Mouse (Mus musculus) liver, embryonic 11.5 days (tissue): ENCODE measurements around the gene Lzts3. TPM values are rescaled to one million over a fixed set of nuclear protein-coding genes. Genes with fewer than 3 reads are reported as not detected.

Experiments
- ATAC-seq: fragments of 200-750 bp; cut with Nextera tagmentation; replicated peaks from 2 replicates; pipeline ENCODE4 v1.8.0; 2017; ENCODE audit warnings: moderate number of reproducible peaks, mild to moderate bottlenecking, moderate TSS enrichment, moderate library complexity; ENCODE audit not compliant: low FRiP score
- DNase-seq: peaks from one replicate; pipeline ENCODE4 v3.0.0-alpha.2; 2017; ENCODE audit warnings: low spot score
- H3K27ac ChIP-seq: fragments of 300-500 bp; sonication (generic); 2 replicates; pipeline ENCODE4 v1.5.1; 2014; ENCODE audit warnings: mild to moderate bottlenecking, low read depth, low read length, control low read depth
- H3K27me3 ChIP-seq: fragments of 300-500 bp; sonication (generic); replicated peaks from 2 replicates; pipeline ENCODE4 v1.6.1; 2014; ENCODE audit warnings: low read length, mixed read lengths; ENCODE audit not compliant: control insufficient read depth, insufficient read depth
- H3K36me3 ChIP-seq: fragments of 300-500 bp; sonication (generic); 2 replicates; pipeline ENCODE4 v1.6.1; 2014; ENCODE audit warnings: mild to moderate bottlenecking, low read length, moderate library complexity, mixed read lengths; ENCODE audit not compliant: control insufficient read depth, insufficient read depth
- H3K4me1 ChIP-seq: fragments of 300-500 bp; sonication (generic); replicated peaks from 2 replicates; pipeline ENCODE4 v1.6.1; 2014; ENCODE audit warnings: low read length, mixed read lengths; ENCODE audit not compliant: control insufficient read depth, insufficient read depth
- H3K4me2 ChIP-seq: fragments of 300-500 bp; sonication (generic); 2 replicates; pipeline ENCODE4 v1.6.1; 2014; ENCODE audit warnings: mild to moderate bottlenecking, control low read depth, moderate library complexity
- H3K4me3 ChIP-seq: fragments of 300-500 bp; sonication (generic); 2 replicates; pipeline ENCODE4 v1.5.1; 2014; ENCODE audit warnings: low read depth, low read length, control low read depth
- H3K9ac ChIP-seq: fragments of 300-500 bp; sonication (generic); 2 replicates; pipeline ENCODE4 v1.6.1; 2014; ENCODE audit warnings: low read depth, low read length, control low read depth
- H3K9me3 ChIP-seq: fragments of 300-500 bp; sonication (generic); 2 replicates; pipeline ENCODE4 v1.6.1; 2016; ENCODE audit warnings: low read length, inconsistent platforms, mixed read lengths; ENCODE audit not compliant: control insufficient read depth
- WGBS: fragments of 180-500 bp; shearing (Covaris S2); extraction: QIAGEN DNeasy Blood & Tissue Kit; methylation state at CpG from one replicate; pipeline ENCODE4 v1.1.7; 2014; 5-methylcytosine and 5-hydroxymethylcytosine counted together
- polyA plus RNA-seq: library from polyadenylated mRNA; unstranded; fragments of >200 nt; fragmentation: Nextera tagmentation; extraction: Ambion mirVana; gene quantifications from 2 replicates; pipeline ENCODE4 v1.2.1, GENCODE M21; 2014

Gene Lzts3
- polyA plus RNA-seq, 1 experiment from 2014 or later: 0.36 TPM

DNA sequence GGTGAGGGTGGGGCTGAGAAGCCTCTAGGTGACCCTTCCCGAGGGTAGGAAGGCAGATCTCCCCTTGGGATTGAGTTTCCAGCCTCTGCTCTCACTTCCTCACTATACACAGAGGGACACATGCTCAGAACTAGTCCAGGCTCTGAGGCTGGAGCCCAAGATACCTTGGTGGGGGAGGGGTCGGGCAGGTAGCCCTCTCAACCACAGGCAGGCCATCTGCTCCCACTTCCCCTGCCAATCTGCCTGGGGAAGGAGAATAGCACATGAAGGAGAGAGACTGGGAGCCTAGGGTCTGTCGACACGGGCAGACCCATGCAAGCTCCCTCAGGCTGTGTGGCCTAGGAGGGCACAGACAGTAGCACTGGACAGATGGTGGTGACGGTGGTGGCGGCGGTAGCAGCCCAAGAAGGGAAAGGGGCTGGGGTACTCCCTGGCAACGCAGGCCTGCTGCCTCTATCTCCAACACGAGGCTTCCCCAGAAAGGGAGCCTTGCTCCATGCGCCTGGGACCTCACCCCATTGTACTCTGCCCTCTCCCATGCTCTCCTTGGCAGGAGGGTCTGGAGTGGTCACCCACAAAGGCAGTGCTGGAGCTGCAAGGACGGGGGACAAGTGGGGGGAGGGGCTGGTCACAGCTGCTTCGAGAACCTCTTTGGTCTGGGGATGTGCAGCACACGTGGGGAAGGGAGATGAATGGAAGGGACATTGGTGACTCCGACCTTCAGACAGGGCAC lies 8.4 kb downstream of the Lzts3 start:
- Histone ChIP-seq H3K4me1 (peaks cover 20% of the 10 kb centered on the region), H3K4me3 (peak overlapping the region; percentile 49), H3K27me3 (peaks cover 59% of the 10 kb centered on the region), H3K36me3 (no peaks in the 10 kb centered on the region), H3K9ac (no peak overlapping the region), H3K4me2 (peak overlapping the region; percentile 65), H3K9me3 (no peaks in the 10 kb centered on the region), H3K27ac (no peak overlapping the region)
- 17% methylated on average over 14 of the region's 14 CpGs for WGBS
- no peak for DNase-seq
- ATAC-seq: no peak

DNA sequence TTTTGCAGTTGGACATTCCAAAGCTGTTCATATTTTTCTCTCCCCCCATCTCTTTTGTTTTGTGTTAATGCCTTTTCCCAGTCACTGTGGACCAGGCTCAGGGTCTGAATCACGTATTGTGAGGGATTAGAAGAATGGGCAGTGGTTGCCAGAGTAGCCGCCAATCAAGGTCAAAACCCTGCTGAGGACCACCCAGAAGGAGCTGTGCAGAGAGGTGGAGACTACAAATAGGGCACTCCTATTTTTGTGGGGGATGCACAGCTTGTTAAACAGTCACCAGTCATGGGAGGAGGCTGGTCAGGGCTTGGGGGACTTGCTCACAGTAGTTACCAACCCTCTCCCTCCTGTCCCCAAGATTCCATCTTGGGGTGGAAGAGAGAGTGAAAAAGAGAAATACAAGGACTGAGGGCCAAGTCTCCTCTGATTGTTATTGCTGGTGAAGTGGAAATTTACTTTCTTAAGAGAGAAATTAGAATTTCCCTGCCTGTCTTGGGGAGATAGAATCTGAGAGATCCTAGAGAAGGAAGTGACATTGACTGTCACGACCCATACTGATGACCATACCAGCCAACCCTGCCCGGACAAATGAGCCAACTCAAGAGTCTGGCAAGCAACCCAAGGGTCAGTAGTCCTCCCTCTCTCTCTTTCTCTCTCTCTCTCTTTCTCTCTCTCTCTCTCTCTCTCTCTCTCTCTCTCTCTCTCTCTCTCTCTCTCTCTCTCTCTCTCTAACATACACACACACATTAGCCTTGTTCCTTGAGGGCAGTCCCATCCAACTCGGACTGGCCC lies 9.5 kb downstream of the Lzts3 start:
- Histone ChIP-seq H3K9ac (no peak overlapping the region), H3K27ac (no peak overlapping the region), H3K36me3 (no peaks in the 10 kb centered on the region), H3K4me3 (no peak overlapping the region), H3K9me3 (no peaks in the 10 kb centered on the region), H3K27me3 (peaks cover 52% of the 10 kb centered on the region), H3K4me1 (peaks cover 24% of the 10 kb centered on the region), H3K4me2 (no peak overlapping the region)
- DNase-seq (no peak), ATAC-seq (no peak)
- 53% methylated on average over 5 of the region's 5 CpGs for WGBS

DNA sequence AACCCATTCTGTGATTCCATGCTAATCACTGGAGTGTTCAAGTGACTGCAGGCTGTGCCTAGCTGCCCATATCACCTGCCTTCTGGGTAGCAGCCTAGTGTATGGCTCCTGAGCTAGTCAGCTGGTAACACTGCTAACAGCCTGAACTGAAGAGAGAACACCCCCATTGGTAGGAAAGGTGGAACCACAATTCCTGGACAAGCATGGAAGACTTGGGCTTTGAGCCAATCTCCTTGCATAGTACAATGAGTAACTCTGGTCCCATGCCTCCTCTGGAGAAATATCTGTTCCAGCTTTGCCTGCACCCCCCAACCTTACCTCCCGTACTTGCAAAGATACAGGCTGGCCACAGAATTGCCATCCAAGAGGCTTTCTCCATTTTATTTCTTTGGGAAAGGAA lies 10.2 kb downstream of the Lzts3 start:
- H3K36me3 ChIP-seq: no peaks in the 10 kb centered on the region
- 87% methylated on average over 1 of the region's 1 CpGs for WGBS
- H3K27ac ChIP-seq: no peak overlapping the region
- H3K4me2 ChIP-seq: no peak overlapping the region
- H3K4me1 ChIP-seq: peaks cover 22% of the 10 kb centered on the region
- no peak overlapping the region for H3K4me3 ChIP-seq
- ATAC-seq: no peak
- peaks cover 46% of the 10 kb centered on the region for H3K27me3 ChIP-seq
- no peaks in the 10 kb centered on the region for H3K9me3 ChIP-seq
- DNase-seq: no peak
- no peak overlapping the region for H3K9ac ChIP-seq

DNA sequence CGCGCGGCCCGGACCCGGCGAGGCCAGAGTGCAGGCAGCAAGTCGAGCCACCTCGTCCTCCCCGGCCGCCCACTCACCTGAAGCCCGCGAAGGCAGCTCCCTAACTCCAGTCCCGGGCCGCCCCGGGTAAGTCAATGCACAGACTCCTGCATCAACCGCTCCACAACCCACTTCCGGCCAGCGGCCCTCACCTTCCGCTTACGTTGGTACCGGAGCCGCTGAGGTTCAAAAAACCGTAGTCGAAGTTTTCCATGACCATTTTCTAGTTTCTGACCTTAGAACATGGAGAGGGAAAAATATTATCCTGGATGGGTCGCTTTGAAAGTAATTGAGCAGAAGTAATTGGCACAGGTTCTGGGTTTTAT lies 12.8 kb downstream of the Lzts3 start, which contains the start of the genes Fastkd5 and Ubox5:
TSS of gene Fastkd5 (minus strand) at position 189 of the 365 bp plus-strand sequence.
TSS of gene Ubox5 (minus strand) at position 200 of the 365 bp plus-strand sequence.
- peak; percentile 83 for ATAC-seq
- Histone ChIP-seq H3K4me1 (peaks cover 8% of the 10 kb centered on the region), H3K9ac (peak within 1 kb of the TSS; percentile 91), H3K4me2 (peak within 1 kb of the TSS; percentile 85), H3K9me3 (no peaks in the 10 kb centered on the region), H3K27ac (peak within 1 kb of the TSS; percentile 67), H3K4me3 (peak within 1 kb of the TSS; percentile 93), H3K27me3 (peaks cover 20% of the 10 kb centered on the region), H3K36me3 (peaks cover 11% of the 10 kb centered on the region)
- peak; percentile 84 for DNase-seq
- WGBS: under 1% methylated on average over 25 of the region's 25 CpGs

GRCm38 (mm10) chr2:130629080-130629838 lies 13.3 kb downstream of the Lzts3 start:
- Histone ChIP-seq H3K9me3 (no peaks in the 10 kb centered on the region), H3K36me3 (peaks cover 11% of the 10 kb centered on the region), H3K4me3 (peak overlapping the region; percentile 93), H3K9ac (peak overlapping the region; percentile 91), H3K27me3 (peaks cover 14% of the 10 kb centered on the region), H3K27ac (peak overlapping the region; percentile 67), H3K4me2 (peak overlapping the region; percentile 85), H3K4me1 (peaks cover 4% of the 10 kb centered on the region; the same call in 1 of the 2 replicates)
- peak; percentile 53 for DNase-seq
- peak; percentile 75 for ATAC-seq
- 1% methylated on average over 37 of the region's 37 CpGs for WGBS

GRCm38 (mm10) chr2:130628424-130628823 lies 14.2 kb downstream of the Lzts3 start:
- H3K4me1 ChIP-seq: peaks cover 4% of the 10 kb centered on the region; the same call in 1 of the 2 replicates
- peak overlapping the region; percentile 93 for H3K4me3 ChIP-seq
- DNase-seq (no peak), ATAC-seq (no peak)
- 54% methylated on average over 3 of the region's 3 CpGs for WGBS
- H3K4me2 ChIP-seq: peak overlapping the region; percentile 85
- H3K36me3 ChIP-seq: peaks cover 11% of the 10 kb centered on the region
- no peaks in the 10 kb centered on the region for H3K9me3 ChIP-seq
- no peak overlapping the region for H3K27ac ChIP-seq
- H3K9ac ChIP-seq: no peak overlapping the region
- H3K27me3 ChIP-seq: peaks cover 6% of the 10 kb centered on the region

GRCm38 (mm10) chr2:130618972-130619371 lies 23.6 kb downstream of the Lzts3 start:
- Histone ChIP-seq H3K4me1 (no peaks in the 10 kb centered on the region), H3K9ac (no peak overlapping the region), H3K4me2 (no peak overlapping the region), H3K27me3 (no peaks in the 10 kb centered on the region), H3K36me3 (peaks cover 24% of the 10 kb centered on the region; the same call in 1 of the 2 replicates), H3K4me3 (no peak overlapping the region), H3K9me3 (no peaks in the 10 kb centered on the region), H3K27ac (no peak overlapping the region)
- DNase-seq (no peak), ATAC-seq (no peak)
- whole genome bisulfite sequencing: 96% methylated on average over 7 of the region's 7 CpGs

DNA sequence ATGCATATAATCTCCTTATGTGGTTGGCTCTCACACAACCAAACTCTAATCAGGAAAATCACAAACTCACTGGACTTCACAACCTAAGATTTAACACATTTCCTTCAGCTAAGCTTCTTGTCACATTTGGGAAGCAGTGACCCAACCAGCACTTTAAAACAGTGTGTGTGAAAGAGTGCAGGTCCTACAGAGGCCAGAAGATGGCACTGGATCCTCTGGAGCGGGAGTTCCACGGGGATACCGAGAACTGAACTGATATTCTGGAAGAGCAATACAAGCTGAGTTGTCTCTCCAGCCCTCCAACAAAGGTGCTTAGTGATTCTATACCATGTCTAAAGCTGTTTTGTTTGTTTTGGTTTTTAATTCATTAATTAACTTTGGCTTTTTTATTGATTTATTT lies 29.5 kb downstream of the Lzts3 start:
- 67% methylated on average over 3 of the region's 3 CpGs for WGBS
- Histone ChIP-seq H3K9me3 (no peaks in the 10 kb centered on the region), H3K4me3 (no peak overlapping the region), H3K27ac (no peak overlapping the region), H3K4me1 (no peaks in the 10 kb centered on the region), H3K4me2 (no peak overlapping the region), H3K27me3 (no peaks in the 10 kb centered on the region), H3K36me3 (peaks cover 19% of the 10 kb centered on the region; the same call in 1 of the 2 replicates), H3K9ac (no peak overlapping the region)
- DNase-seq: no peak
- no peak for ATAC-seq
